23 mouse cellular contexts compared by ENCODE assay signal in genomic region chr3:59934621-59935020, GRCm38 (mm10). TPM values are rescaled to one million over a fixed set of nuclear protein-coding genes. Genes with fewer than 3 reads are reported as not detected.
DNase-seq lines count a peak whose midpoint lies in the region; ATAC-seq and TF ChIP-seq lines count a peak whose summit lies in the region.
"Had no signal": no experiment of that assay in that cellular context is flagged by ENCODE, and none has a peak within 500 bp of the region (broad histone marks: within the 10 kb centered on the region; RNA-seq: fewer than 3 reads in every experiment).

No protein-coding gene starts in this region.

- H3K27ac ChIP-seq in intestine, embryonic 15.5 days: no peak overlapping the region
- no peak overlapping the region for H3K27ac ChIP-seq in intestine, embryonic 16.5 days (ENCODE audit: low read length)
- H3K27ac ChIP-seq in intestine, postnatal 0 days (ENCODE audit: low read depth, low read length): no peak overlapping the region
- no peak overlapping the region for H3K27ac ChIP-seq in forebrain, embryonic 12.5 days

- H3K4me1 ChIP-seq in intestine, embryonic 15.5 days (replicated peaks): no peaks in the 10 kb centered on the region
- no peaks in the 10 kb centered on the region for H3K4me1 ChIP-seq in intestine, embryonic 16.5 days (ENCODE audit: control insufficient read depth, insufficient read depth, low read length)
- H3K4me1 ChIP-seq in intestine, postnatal 0 days (replicated peaks; ENCODE audit: control insufficient read depth, insufficient read depth, low read length): no peaks in the 10 kb centered on the region
- H3K4me1 ChIP-seq in forebrain, embryonic 12.5 days: no peaks in the 10 kb centered on the region

- ATAC-seq in intestine, embryonic 15.5 days: peak; percentile 71; the same call in 1 of the 2 replicates
- peak; percentile 79 for ATAC-seq in intestine, embryonic 16.5 days
- ATAC-seq in intestine, postnatal 0 days: peak; percentile 41
- no peak for ATAC-seq in forebrain, embryonic 12.5 days (ENCODE audit: low FRiP score)
- ATAC-seq: activated CD4-positive, CD25-positive, alpha-beta regulatory T cell, adult 4 months; CD4-positive, CD25-positive, alpha-beta regulatory T cell, adult 4 months; Patski had no signal

- no peaks in the 10 kb centered on the region for H3K9me3 ChIP-seq in intestine, embryonic 15.5 days
- no peaks in the 10 kb centered on the region for H3K9me3 ChIP-seq in intestine, embryonic 16.5 days (ENCODE audit: control insufficient read depth, low read length)
- H3K9me3 ChIP-seq in intestine, postnatal 0 days (ENCODE audit: control insufficient read depth): no peaks in the 10 kb centered on the region
- no peaks in the 10 kb centered on the region for H3K9me3 ChIP-seq in forebrain, embryonic 12.5 days
- H3K9me3 ChIP-seq: G1E had no signal

- no peak for DNase-seq in embryo, embryonic 11 days
- no peak for DNase-seq in cerebellum, adult 9-11 months
- DNase-seq: adrenal gland, adult 2 months; adrenal gland, adult 8-10 months; adrenal gland, postnatal 10 days; adrenal gland, postnatal 14 days; adrenal gland, postnatal 25 days; adrenal gland, postnatal 36 days; B cell, adult 2 months; cerebellum, adult 11 months; cerebellum, adult 11-12 months; cerebellum, adult 18-20 months had no signal

- no peaks in the 10 kb centered on the region for H3K36me3 ChIP-seq in intestine, embryonic 15.5 days
- H3K36me3 ChIP-seq in intestine, embryonic 16.5 days (ENCODE audit: control insufficient read depth, insufficient read depth, low read length): no peaks in the 10 kb centered on the region
- no peaks in the 10 kb centered on the region for H3K36me3 ChIP-seq in intestine, postnatal 0 days (ENCODE audit: control insufficient read depth, insufficient read depth)
- H3K36me3 ChIP-seq in forebrain, embryonic 12.5 days (replicated peaks): no peaks in the 10 kb centered on the region
- H3K36me3 ChIP-seq: G1E had no signal

- TF ChIP-seq CTCF in intestine, postnatal 0 days (IDR thresholded peaks at IDR 0.05; ENCODE audit: low read depth): no peak

- H3K4me3 ChIP-seq in intestine, embryonic 15.5 days (replicated peaks): no peak overlapping the region
- no peak overlapping the region for H3K4me3 ChIP-seq in intestine, embryonic 16.5 days (ENCODE audit: low read length)
- H3K4me3 ChIP-seq in intestine, postnatal 0 days (ENCODE audit: low read depth, low read length): no peak overlapping the region
- no peak overlapping the region for H3K4me3 ChIP-seq in forebrain, embryonic 12.5 days (replicated peaks)

- H3K4me2 ChIP-seq in intestine, embryonic 15.5 days (replicated peaks): no peak overlapping the region
- H3K4me2 ChIP-seq in intestine, embryonic 16.5 days (ENCODE audit: low read depth, low read length): no peak overlapping the region
- no peak overlapping the region for H3K4me2 ChIP-seq in intestine, postnatal 0 days (replicated peaks; ENCODE audit: low read depth)
- no peak overlapping the region for H3K4me2 ChIP-seq in forebrain, embryonic 12.5 days

- H3K27me3 ChIP-seq in intestine, embryonic 15.5 days (replicated peaks): no peaks in the 10 kb centered on the region
- H3K27me3 ChIP-seq in intestine, embryonic 16.5 days (replicated peaks; ENCODE audit: control insufficient read depth, insufficient read depth, low read length): no peaks in the 10 kb centered on the region
- H3K27me3 ChIP-seq in intestine, postnatal 0 days (replicated peaks; ENCODE audit: control insufficient read depth, insufficient read depth, low read length): no peaks in the 10 kb centered on the region
- H3K27me3 ChIP-seq in forebrain, embryonic 12.5 days: no peaks in the 10 kb centered on the region
- H3K27me3 ChIP-seq: CH12.LX had no signal

- WGBS in intestine, embryonic 15.5 days: 53% methylated on average over 1 of the region's 1 CpGs
- 50% methylated on average over 1 of the region's 1 CpGs for WGBS in intestine, embryonic 16.5 days
- WGBS in intestine, postnatal 0 days: 40% methylated on average over 1 of the region's 1 CpGs
- 77% methylated on average over 1 of the region's 1 CpGs for WGBS in forebrain, embryonic 12.5 days

- H3K9ac ChIP-seq in intestine, embryonic 15.5 days: no peak overlapping the region
- no peak overlapping the region for H3K9ac ChIP-seq in intestine, embryonic 16.5 days (ENCODE audit: low read depth, low read length)
- H3K9ac ChIP-seq in intestine, postnatal 0 days (ENCODE audit: low read depth, low read length): no peak overlapping the region
- H3K9ac ChIP-seq in forebrain, embryonic 12.5 days: no peak overlapping the region

RNA-seq across cellular contexts. Expression of gene C130079G13Rik, which starts 9.6 kb away (rescaled TPM):
- not detected in 2 replicates for polyA plus RNA-seq in intestine, embryonic 15.5 days (2015; fragmentation: Nextera tagmentation; extraction: Ambion mirVana)
- not detected in 2 replicates for polyA plus RNA-seq in intestine, embryonic 16.5 days (2015; fragmentation: Nextera tagmentation; extraction: Ambion mirVana)
- polyA plus RNA-seq in intestine, postnatal 0 days (2015; fragmentation: Nextera tagmentation; extraction: Ambion mirVana): not detected in 2 replicates
- polyA plus RNA-seq in forebrain, embryonic 12.5 days (2016; fragmentation: Nextera tagmentation; extraction: Ambion mirVana): not detected in 2 replicates
- polyA plus RNA-seq: activated CD4-positive, CD25-positive, alpha-beta regulatory T cell, adult 4 months; adrenal gland, adult 2 months; brain, embryonic 14.5 days; C2C12; CD4-positive, CD25-positive, alpha-beta regulatory T cell, adult 4 months; G1E; Patski had no signal
